Mouse (Mus musculus) heart, embryonic 10.5 days (tissue): ENCODE measurements around the gene Dlg1. TPM values are rescaled to one million over a fixed set of nuclear protein-coding genes. Genes with fewer than 3 reads are reported as not detected.
"Not testable (repeated sequence)": the region's sequence is repeated elsewhere in the genome, so short reads cannot be mapped to it uniquely, and the experiment has no call there.

Experiments used
- DNase-seq: peaks from one replicate; pipeline ENCODE4 v3.0.0-alpha.2; 2017; ENCODE audit warnings: low spot score
- H3K27ac ChIP-seq: fragments of 300-500 bp; sonication (generic); 2 replicates; pipeline ENCODE4 v1.5.1; 2016; ENCODE audit warnings: mild to moderate bottlenecking
- H3K27me3 ChIP-seq: fragments of 300-500 bp; sonication (generic); 2 replicates; pipeline ENCODE4 v1.6.1; 2016; ENCODE audit warnings: mild to moderate bottlenecking; ENCODE audit not compliant: poor library complexity, insufficient read depth, severe bottlenecking
- H3K36me3 ChIP-seq: fragments of 300-500 bp; sonication (generic); 2 replicates; pipeline ENCODE4 v1.6.1; 2016; ENCODE audit warnings: mild to moderate bottlenecking, moderate library complexity
- H3K4me1 ChIP-seq: fragments of 300-500 bp; sonication (generic); 2 replicates; pipeline ENCODE4 v1.6.1; 2016; ENCODE audit warnings: mild to moderate bottlenecking
- H3K4me3 ChIP-seq: fragments of 300-500 bp; sonication (generic); 2 replicates; pipeline ENCODE4 v1.5.1; 2016; ENCODE audit warnings: mild to moderate bottlenecking, moderate library complexity
- H3K9me3 ChIP-seq: fragments of 300-500 bp; sonication (generic); 2 replicates; pipeline ENCODE4 v1.6.1; 2016; ENCODE audit warnings: mild to moderate bottlenecking, moderate library complexity
- WGBS: fragments of 180-500 bp; shearing (Covaris S2); methylation state at CpG from one replicate; pipeline ENCODE4 v1.1.7; 2016; 5-methylcytosine and 5-hydroxymethylcytosine counted together
- polyA plus RNA-seq: library from polyadenylated mRNA; unstranded; fragments of >200 nt; fragmentation: Nextera tagmentation; extraction: Ambion mirVana; gene quantifications from 2 replicates; pipeline ENCODE4 v1.2.1, GENCODE M21; 2016

Gene Dlg1
- polyA plus RNA-seq, 1 experiment from 2014 or later, result 25.5 TPM

- 77% methylated on average over 3 of the region's 3 CpGs for WGBS
- no peak overlapping the region for H3K4me3 ChIP-seq
- peaks cover 15% of the 10 kb centered on the region for H3K4me1 ChIP-seq
- no peak overlapping the region for H3K27ac ChIP-seq
- H3K27me3 ChIP-seq, result no peaks in the 10 kb centered on the region
- H3K9me3 ChIP-seq, result no peaks in the 10 kb centered on the region
- no peaks in the 10 kb centered on the region for H3K36me3 ChIP-seq
- DNase-seq, result no peak
These were observed 44.1 kb downstream of the Dlg1 start for GRCm38 (mm10) chr16:31707326-31707725.

DNA sequence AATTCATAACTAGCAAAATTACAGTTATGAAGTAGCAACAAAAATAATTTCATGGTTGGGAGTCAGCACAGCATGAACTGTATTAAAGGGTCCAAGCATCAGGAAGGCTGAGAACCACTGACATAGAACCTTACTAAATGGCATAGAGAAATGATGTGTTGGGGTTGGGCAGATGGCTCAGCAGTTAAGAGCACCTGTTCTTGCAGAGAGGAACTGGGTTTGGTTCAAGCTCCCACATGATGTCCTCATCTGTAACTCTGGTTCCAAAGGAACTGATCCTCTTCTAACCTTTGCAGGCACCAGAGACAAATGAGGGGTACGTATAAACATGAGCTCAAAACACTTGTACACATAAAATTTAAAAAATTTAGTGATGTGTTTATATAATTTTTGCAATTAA is 59.7 kb downstream of the Dlg1 start:
- H3K27ac ChIP-seq, result no peak overlapping the region
- 96% methylated on average over 1 of the region's 1 CpGs for WGBS
- H3K4me1 ChIP-seq, result no peaks in the 10 kb centered on the region
- H3K27me3 ChIP-seq, result no peaks in the 10 kb centered on the region
- H3K9me3 ChIP-seq, result no peaks in the 10 kb centered on the region
- DNase-seq, result no peak
- no peak overlapping the region for H3K4me3 ChIP-seq
- no peaks in the 10 kb centered on the region for H3K36me3 ChIP-seq

DNA sequence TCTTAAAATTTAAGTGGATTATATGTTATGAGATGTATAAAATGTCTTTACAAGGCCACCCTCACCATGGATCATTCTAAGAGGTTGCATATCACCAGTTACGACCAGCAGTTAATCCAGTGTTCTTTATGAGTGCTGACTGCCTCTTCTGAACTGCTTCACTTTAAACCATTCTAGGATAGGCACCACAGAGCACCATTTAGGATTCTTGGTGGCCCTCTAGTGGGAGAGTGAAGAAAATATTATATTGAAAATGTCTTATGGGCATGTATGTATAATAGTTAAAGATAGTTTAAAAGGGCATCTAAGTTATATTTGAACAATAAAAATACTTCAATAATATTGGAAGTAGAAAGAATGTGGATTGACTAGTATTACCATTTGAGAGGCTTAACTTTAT is 60.9 kb downstream of the Dlg1 start:
- no peak overlapping the region for H3K27ac ChIP-seq

DNA sequence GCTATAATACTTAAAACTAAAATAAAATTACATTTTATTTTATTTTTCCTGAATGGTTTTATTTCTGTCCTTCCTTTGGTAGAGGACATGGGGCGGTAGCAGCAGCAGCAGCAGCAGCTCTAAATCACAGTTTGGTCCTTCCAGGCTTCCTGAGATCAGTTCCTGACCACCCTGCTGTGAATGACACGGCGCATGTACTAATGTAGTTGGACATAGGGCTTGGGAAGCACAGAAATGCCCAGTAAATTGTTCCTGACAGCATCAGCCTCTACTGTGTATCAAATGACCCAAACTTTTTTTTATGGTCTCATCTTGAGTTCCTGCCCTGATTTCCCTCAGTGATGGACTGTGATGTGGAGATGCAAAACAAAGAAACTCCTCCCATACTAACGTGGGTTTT is 61.6 kb downstream of the Dlg1 start:
- Histone ChIP-seq H3K27ac (no peak overlapping the region), H3K4me3 (no peak overlapping the region), H3K4me1 (no peaks in the 10 kb centered on the region), H3K9me3 (no peaks in the 10 kb centered on the region), H3K36me3 (no peaks in the 10 kb centered on the region), H3K27me3 (no peaks in the 10 kb centered on the region)
- no peak for DNase-seq
- 93% methylated on average over 4 of the region's 4 CpGs for WGBS

More for the DNA sequence above, 60.9 kb downstream of the Dlg1 start:
- no peaks in the 10 kb centered on the region for H3K36me3 ChIP-seq
- no peak overlapping the region for H3K4me3 ChIP-seq
- no peak for DNase-seq
- no peaks in the 10 kb centered on the region for H3K9me3 ChIP-seq
- no peaks in the 10 kb centered on the region for H3K27me3 ChIP-seq
- H3K4me1 ChIP-seq, result no peaks in the 10 kb centered on the region
- WGBS, result 16% methylated on average over 1 of the region's 1 CpGs

DNA sequence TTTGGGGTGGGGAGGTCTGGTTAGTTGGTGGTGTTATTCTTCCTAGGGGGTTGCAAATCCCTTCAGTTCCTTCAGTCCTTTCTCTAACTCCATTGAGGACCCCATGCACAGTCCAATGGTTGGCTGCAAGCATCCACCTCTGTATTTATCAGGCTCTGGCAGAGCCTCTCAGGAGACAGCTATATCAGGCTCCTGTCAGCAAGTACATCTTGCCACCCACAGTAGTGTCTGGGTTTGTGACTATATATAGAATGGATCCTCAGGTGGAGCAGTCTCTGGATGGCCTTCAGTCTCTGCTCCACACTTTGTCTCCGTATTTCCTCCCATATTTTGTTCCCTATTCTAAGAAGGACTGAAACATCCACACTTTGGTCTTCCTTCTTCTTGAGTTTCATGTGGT is 67.7 kb downstream of the Dlg1 start:
- H3K27me3 ChIP-seq, H3K4me1 ChIP-seq, H3K9me3 ChIP-seq, H3K4me3 ChIP-seq, H3K36me3 ChIP-seq, DNase-seq: not testable (repeated sequence)
- 54% methylated on average over 1 of the region's 1 CpGs for WGBS
- H3K27ac ChIP-seq, result peak overlapping the region; percentile 59; the same call in 1 of the 2 replicates

DNA sequence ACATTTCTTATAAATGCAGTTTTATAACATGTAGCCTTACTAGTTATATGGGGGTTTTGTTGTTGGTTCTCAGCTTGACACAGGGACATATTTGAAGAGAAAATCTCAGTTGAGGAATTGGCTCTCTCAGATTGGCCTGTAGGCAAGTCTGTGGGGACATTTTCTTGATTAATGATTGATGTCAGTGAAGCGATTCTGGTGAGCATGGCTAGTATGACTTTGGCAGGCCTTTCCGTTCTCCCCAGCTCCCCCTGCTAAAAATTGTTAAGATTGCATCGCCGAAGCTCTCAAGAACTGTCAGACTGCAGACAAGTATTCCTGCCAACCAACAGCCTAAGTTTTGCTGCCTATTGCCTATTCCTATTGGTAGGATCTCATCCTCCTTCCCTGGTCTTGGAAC is 73.8 kb downstream of the Dlg1 start:
- H3K4me3 ChIP-seq, result no peak overlapping the region
- H3K36me3 ChIP-seq, result 0 out of 2 replicates have a peak, but pooled peaks cover 2% of the 10 kb centered on the region
- peaks cover 14% of the 10 kb centered on the region for H3K4me1 ChIP-seq
- no peak overlapping the region for H3K27ac ChIP-seq
- no peaks in the 10 kb centered on the region for H3K9me3 ChIP-seq
- WGBS, result 70% methylated on average over 4 of the region's 4 CpGs
- H3K27me3 ChIP-seq, result no peaks in the 10 kb centered on the region
- no peak for DNase-seq

GRCm38 (mm10) chr16:31737761-31738160 is 74.5 kb downstream of the Dlg1 start:
- no peak for DNase-seq
- peaks cover 14% of the 10 kb centered on the region for H3K4me1 ChIP-seq
- 57% methylated on average over 3 of the region's 3 CpGs for WGBS
- H3K27me3 ChIP-seq, result no peaks in the 10 kb centered on the region
- H3K36me3 ChIP-seq, result 0 out of 2 replicates have a peak, but pooled peaks cover 2% of the 10 kb centered on the region
- H3K4me3 ChIP-seq, result no peak overlapping the region
- peak overlapping the region; percentile 42; the same call in 1 of the 2 replicates for H3K27ac ChIP-seq
- H3K9me3 ChIP-seq, result no peaks in the 10 kb centered on the region

DNA sequence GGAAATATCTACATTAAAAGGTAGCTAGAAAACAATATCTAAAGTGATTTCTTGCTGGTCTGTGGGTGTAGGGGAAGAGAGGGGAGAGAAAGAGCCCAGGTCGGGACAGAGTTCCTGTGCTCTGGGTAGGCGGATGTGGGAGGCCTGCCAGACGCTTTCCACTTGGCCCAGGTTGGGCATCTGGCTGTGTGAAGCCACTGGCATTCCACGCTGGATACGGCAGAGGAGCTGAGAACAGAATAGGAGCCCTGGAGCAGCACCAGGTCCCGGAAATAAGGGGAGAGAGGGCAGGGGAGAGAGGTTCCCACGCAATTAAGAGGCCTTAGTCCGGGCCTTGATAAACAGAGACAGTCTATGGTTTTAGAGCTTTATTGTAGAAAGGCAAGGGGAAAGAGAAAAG is 77.0 kb downstream of the Dlg1 start:
- peak overlapping the region; percentile 74 for H3K27ac ChIP-seq
- H3K36me3 ChIP-seq, result peaks cover 13% of the 10 kb centered on the region
- no peak overlapping the region for H3K4me3 ChIP-seq
- no peaks in the 10 kb centered on the region for H3K27me3 ChIP-seq
- 71% methylated on average over 8 of the region's 8 CpGs for WGBS
- H3K9me3 ChIP-seq, result no peaks in the 10 kb centered on the region
- DNase-seq, result no peak
- H3K4me1 ChIP-seq, result peaks cover 14% of the 10 kb centered on the region

DNA sequence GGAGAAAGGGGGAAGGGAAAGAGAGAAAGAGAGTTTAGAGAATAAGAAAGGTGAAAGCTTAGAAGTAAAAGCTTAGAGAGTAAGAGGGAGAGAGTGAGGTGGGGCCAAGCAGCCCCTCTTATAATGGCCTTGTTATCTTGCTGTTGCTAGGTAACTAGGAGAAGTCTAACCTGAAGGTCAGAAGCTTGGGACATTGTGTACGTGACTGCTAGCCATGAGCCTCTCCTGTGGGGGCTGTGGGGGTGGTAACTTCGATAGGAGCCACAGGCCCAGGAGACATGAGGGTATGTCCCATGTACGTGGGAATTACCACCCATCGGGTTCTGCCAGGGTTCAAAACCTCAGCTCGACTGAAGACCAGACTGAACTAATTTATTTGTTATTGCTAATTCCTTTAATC is 77.5 kb downstream of the Dlg1 start:
- no peaks in the 10 kb centered on the region for H3K9me3 ChIP-seq
- DNase-seq, result no peak
- peaks cover 14% of the 10 kb centered on the region for H3K4me1 ChIP-seq
- H3K27ac ChIP-seq, result peak overlapping the region; percentile 74
- no peak overlapping the region for H3K4me3 ChIP-seq
- H3K27me3 ChIP-seq, result no peaks in the 10 kb centered on the region
- 72% methylated on average over 5 of the region's 5 CpGs for WGBS
- H3K36me3 ChIP-seq, result peaks cover 14% of the 10 kb centered on the region

DNA sequence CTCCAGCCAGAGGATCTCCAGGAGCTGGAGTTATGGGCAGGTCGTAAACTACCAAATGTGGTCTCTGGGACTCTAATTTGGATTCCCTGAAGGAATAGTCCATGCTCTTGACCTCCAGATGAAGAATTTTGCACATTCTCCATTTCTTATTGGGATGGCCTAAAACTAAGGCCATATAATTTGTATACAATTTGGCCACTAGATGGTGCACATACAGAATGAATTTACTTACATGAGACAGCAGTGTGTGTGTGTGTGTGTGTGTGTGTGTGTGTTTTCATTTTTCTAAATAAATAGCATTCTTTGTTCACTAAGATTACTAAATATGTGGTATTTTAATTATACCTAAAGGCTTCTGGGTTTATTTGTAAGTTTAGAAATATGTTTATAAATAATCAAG is 87.3 kb downstream of the Dlg1 start:
- WGBS, result 79% methylated on average over 1 of the region's 1 CpGs
- H3K4me1 ChIP-seq, result peaks cover 8% of the 10 kb centered on the region; the same call in 1 of the 2 replicates
- DNase-seq, result no peak

DNA sequence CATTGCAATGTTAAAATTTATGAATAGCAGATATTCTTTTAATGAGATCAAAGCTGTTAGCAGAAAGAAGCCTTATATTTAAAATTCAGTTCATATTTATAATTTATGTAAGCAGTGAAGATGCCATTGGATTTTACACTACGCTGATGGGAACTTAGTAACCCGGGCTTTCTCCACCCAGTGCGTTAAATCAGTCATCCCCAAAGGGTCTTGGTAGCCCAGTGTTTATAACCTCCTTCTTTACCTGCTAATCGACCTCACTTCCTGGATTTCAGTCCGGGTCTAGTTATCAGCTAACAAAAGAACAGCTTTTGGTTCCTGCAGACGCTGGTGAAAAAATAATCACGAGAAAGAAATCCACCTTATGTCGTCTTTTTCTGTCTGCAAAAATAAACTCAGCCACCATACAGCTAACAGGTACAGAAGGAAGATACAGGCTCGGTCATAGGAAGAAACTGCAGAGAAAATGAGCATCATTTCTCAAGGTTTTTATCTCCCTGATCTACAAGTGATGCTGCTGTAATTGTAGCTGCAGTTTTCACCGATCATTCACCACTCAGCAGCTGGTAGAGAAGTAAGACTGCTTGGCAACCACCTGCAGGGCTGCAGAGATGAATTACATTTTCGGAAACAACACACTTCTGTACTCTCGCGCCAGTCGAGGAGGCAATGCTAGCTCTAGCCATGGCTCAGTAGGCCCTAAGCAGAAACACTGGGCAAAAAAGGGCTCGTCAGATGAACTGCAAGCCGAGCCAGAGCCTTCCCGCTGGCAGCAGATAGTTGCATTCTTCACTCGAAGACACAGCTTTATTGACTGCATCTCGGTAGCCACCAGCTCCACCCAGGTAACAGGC is 91.2 kb downstream of the Dlg1 start:
- H3K36me3 ChIP-seq, result 0 out of 2 replicates have a peak, but pooled peaks cover 2% of the 10 kb centered on the region
- no peak overlapping the region for H3K4me3 ChIP-seq
- WGBS, result 76% methylated on average over 19 of the region's 19 CpGs
- H3K9me3 ChIP-seq, result no peaks in the 10 kb centered on the region
- no peak overlapping the region for H3K27ac ChIP-seq
- DNase-seq, result no peak
- no peaks in the 10 kb centered on the region for H3K27me3 ChIP-seq
- 0 out of 2 replicates have a peak, but pooled peaks cover 2% of the 10 kb centered on the region for H3K4me1 ChIP-seq

More for the DNA sequence above, 87.3 kb downstream of the Dlg1 start:
- no peaks in the 10 kb centered on the region for H3K9me3 ChIP-seq
- H3K36me3 ChIP-seq, result peaks cover 8% of the 10 kb centered on the region
- H3K27me3 ChIP-seq, result no peaks in the 10 kb centered on the region
- H3K4me3 ChIP-seq, result no peak overlapping the region
- no peak overlapping the region for H3K27ac ChIP-seq

DNA sequence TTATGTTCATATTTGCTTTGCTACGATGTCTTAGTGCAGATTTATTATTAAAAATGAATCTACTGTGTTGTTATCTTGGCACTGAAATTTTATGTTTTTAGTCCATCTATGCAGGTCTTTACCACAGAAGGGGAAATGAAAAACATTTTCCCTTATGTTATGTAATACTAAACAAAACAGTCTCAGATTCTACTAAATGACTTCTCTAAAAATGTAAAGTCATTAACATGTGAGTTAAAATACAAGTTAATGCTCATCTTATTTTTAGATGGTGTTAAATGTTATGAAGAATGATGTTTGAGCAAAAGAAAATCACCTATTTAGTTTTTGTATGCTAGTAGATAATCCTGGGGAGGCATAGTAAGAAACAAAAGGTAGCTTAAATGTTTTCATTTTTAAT is 91.8 kb downstream of the Dlg1 start:
- Histone ChIP-seq H3K9me3 (no peaks in the 10 kb centered on the region), H3K27ac (no peak overlapping the region), H3K4me1 (0 out of 2 replicates have a peak, but pooled peaks cover 7% of the 10 kb centered on the region), H3K36me3 (0 out of 2 replicates have a peak, but pooled peaks cover 2% of the 10 kb centered on the region), H3K27me3 (no peaks in the 10 kb centered on the region), H3K4me3 (no peak overlapping the region)
- no peak for DNase-seq
- WGBS, result 90% methylated on average over 1 of the region's 1 CpGs

- WGBS, result 90% methylated on average over 5 of the region's 5 CpGs
- Histone ChIP-seq H3K27ac (no peak overlapping the region), H3K9me3 (no peaks in the 10 kb centered on the region), H3K27me3 (no peaks in the 10 kb centered on the region), H3K36me3 (0 out of 2 replicates have a peak, but pooled peaks cover 2% of the 10 kb centered on the region), H3K4me3 (no peak overlapping the region), H3K4me1 (0 out of 2 replicates have a peak, but pooled peaks cover 10% of the 10 kb centered on the region)
- DNase-seq, result no peak
These were observed 93.2 kb downstream of the Dlg1 start for GRCm38 (mm10) chr16:31756436-31756835.
